Mouse (Mus musculus) heart, postnatal 0 days (tissue): ENCODE measurements around the gene B830017H08Rik.

Experiments
- CTCF ChIP-seq: IDR thresholded peaks from 2 replicates; pipeline ENCODE4 v1.5.1; 2016; ENCODE audit warnings: antibody characterized with exemption, control low read depth, low read depth
- EP300 ChIP-seq: IDR thresholded peaks from 2 replicates; pipeline ENCODE4 v1.6.1; 2016; ENCODE audit warnings: antibody characterized with exemption, low read depth

- TF ChIP-seq EP300 (no peak), CTCF (no peak)
Measured at GRCm38 (mm10) chr16:17832821-17833220, at the start of gene B830017H08Rik.
